Mouse (Mus musculus) liver (tissue): ENCODE measurements around the gene Nhej1.

Experiments
- DNase-seq: peaks from one replicate; pipeline ENCODE4 v3.0.0-alpha.2; 2020; ENCODE audit warnings: mixed read lengths

Nhej1 gene

GRCm38 (mm10) chr1:75125418-75125817 lies 418 bp upstream of the Nhej1 start:
- DNase-seq = no peak

- no peak for DNase-seq
These were observed 2.8 kb downstream of the Nhej1 start for GRCm38 (mm10) chr1:75122211-75122610.

GRCm38 (mm10) chr1:75052091-75052490 lies 72.9 kb downstream of the Nhej1 start:
- no peak for DNase-seq

GRCm38 (mm10) chr1:75051428-75051827 lies 73.6 kb downstream of the Nhej1 start:
- no peak for DNase-seq

- DNase-seq = no peak
These were observed 76.4 kb downstream of the Nhej1 start for GRCm38 (mm10) chr1:75048571-75048970.

GRCm38 (mm10) chr1:75048041-75048440 lies 77.0 kb downstream of the Nhej1 start:
- no peak for DNase-seq

GRCm38 (mm10) chr1:75040429-75040828 lies 84.6 kb downstream of the Nhej1 start:
- DNase-seq = no peak

GRCm38 (mm10) chr1:75032041-75032440 lies 93.0 kb downstream of the Nhej1 start:
- no peak for DNase-seq

GRCm38 (mm10) chr1:75027061-75027779 lies 97.8 kb downstream of the Nhej1 start:
- DNase-seq = no peak

GRCm38 (mm10) chr1:75024419-75025199 lies 100.4 kb downstream of the Nhej1 start:
- no peak for DNase-seq

- DNase-seq = no peak
These were observed 102.8 kb downstream of the Nhej1 start for GRCm38 (mm10) chr1:75022216-75022615.

GRCm38 (mm10) chr1:75016846-75017245 lies 108.2 kb downstream of the Nhej1 start:
- DNase-seq = peak; percentile 76

- DNase-seq = peak; percentile 8
These were observed 109.3 kb downstream of the Nhej1 start for GRCm38 (mm10) chr1:75015551-75016265.

- DNase-seq = peak; percentile 8
These were observed 110.7 kb downstream of the Nhej1 start for GRCm38 (mm10) chr1:75014210-75014845.

GRCm38 (mm10) chr1:75010817-75011216 lies 114.2 kb downstream of the Nhej1 start:
- no peak for DNase-seq

- no peak for DNase-seq
These were observed 114.8 kb downstream of the Nhej1 start for GRCm38 (mm10) chr1:75010203-75010602.

- DNase-seq = no peak
These were observed 119.0 kb downstream of the Nhej1 start for GRCm38 (mm10) chr1:75006016-75006415.

GRCm38 (mm10) chr1:75001183-75001582 lies 123.8 kb downstream of the Nhej1 start:
- DNase-seq = no peak

- peak; percentile 60 for DNase-seq
These were observed 124.5 kb downstream of the Nhej1 start for GRCm38 (mm10) chr1:75000496-75000895.

GRCm38 (mm10) chr1:74999173-74999572 lies 125.8 kb downstream of the Nhej1 start:
- DNase-seq = no peak

GRCm38 (mm10) chr1:74997231-74997630 lies 127.8 kb downstream of the Nhej1 start:
- no peak for DNase-seq

- no peak for DNase-seq
These were observed 148.0 kb downstream of the Nhej1 start for GRCm38 (mm10) chr1:74977001-74977400.

- DNase-seq = no peak
These were observed 149.1 kb downstream of the Nhej1 start for GRCm38 (mm10) chr1:74975936-74976335.
